Mouse (Mus musculus): ENCODE results near the gene Arid3b.

GRCm38 (mm10) chr9:57831267-57832082 is 5.1 kb downstream of the Arid3b start:
- TF ChIP-seq POLR2A (IDR thresholded peaks at IDR 0.05; ENCODE audit: low read depth, low read length) (no peak), USF1 (IDR thresholded peaks at IDR 0.05; ENCODE audit: low read depth, low read length) (no peak), ZKSCAN1 (IDR thresholded peaks at IDR 0.05; ENCODE audit: borderline replicate concordance, low read depth, low read length) (no peak), MAFK (IDR thresholded peaks at IDR 0.05; ENCODE audit: insufficient replicate concordance, low read length) (peak; percentile 92), JUND (conservative IDR thresholded peaks at IDR 0.05; ENCODE audit: low read depth, low read length) (no peak)
